Mouse (Mus musculus): ENCODE measurements around the gene Ttyh2.

Ttyh2 gene

GRCm38 (mm10) chr11:114680291-114680690 is 5.1 kb downstream of the Ttyh2 start:
- DNase-seq (ENCODE audit: low spot score in 2 of 2): no peak

- DNase-seq (ENCODE audit: low spot score in 2 of 2): no peak
These were observed 5.8 kb downstream of the Ttyh2 start for GRCm38 (mm10) chr11:114681054-114681453.

GRCm38 (mm10) chr11:114682321-114682900 is 7.2 kb downstream of the Ttyh2 start:
- DNase-seq (ENCODE audit: low spot score in 2 of 2): no peak

- DNase-seq (ENCODE audit: low spot score in 2 of 2): no peak
These were observed 7.9 kb downstream of the Ttyh2 start for GRCm38 (mm10) chr11:114683029-114683721.

GRCm38 (mm10) chr11:114683722-114684621 is 8.7 kb downstream of the Ttyh2 start:
- DNase-seq (ENCODE audit: low spot score in 2 of 2): no peak

- DNase-seq (ENCODE audit: low spot score in 2 of 2): no peak
These were observed 9.6 kb downstream of the Ttyh2 start for GRCm38 (mm10) chr11:114684627-114685373.

GRCm38 (mm10) chr11:114685526-114686040 is 10.4 kb downstream of the Ttyh2 start:
- DNase-seq (ENCODE audit: low spot score in 2 of 2): no peak

- no peak for DNase-seq (ENCODE audit: low spot score in 2 of 2)
These were observed 11.2 kb downstream of the Ttyh2 start for GRCm38 (mm10) chr11:114686221-114686959.

GRCm38 (mm10) chr11:114687574-114688188 is 12.4 kb downstream of the Ttyh2 start:
- no peak for DNase-seq (ENCODE audit: low spot score in 2 of 2)

GRCm38 (mm10) chr11:114688729-114689128 is 13.5 kb downstream of the Ttyh2 start:
- DNase-seq (ENCODE audit: low spot score in 2 of 2): no peak

- DNase-seq (ENCODE audit: low spot score in 2 of 2): no peak
These were observed 15.0 kb downstream of the Ttyh2 start for GRCm38 (mm10) chr11:114690192-114690591.

GRCm38 (mm10) chr11:114691454-114692182 is 16.4 kb downstream of the Ttyh2 start:
- no peak for DNase-seq (ENCODE audit: low spot score in 2 of 2)

- no peak for DNase-seq (ENCODE audit: low spot score in 2 of 2)
These were observed 17.4 kb downstream of the Ttyh2 start for GRCm38 (mm10) chr11:114692601-114693000.

- DNase-seq (ENCODE audit: low spot score in 2 of 2): no peak
These were observed 18.2 kb downstream of the Ttyh2 start for GRCm38 (mm10) chr11:114693456-114693855.

- no peak for DNase-seq (ENCODE audit: low spot score in 2 of 2)
These were observed 19.2 kb downstream of the Ttyh2 start for GRCm38 (mm10) chr11:114694451-114694850.

GRCm38 (mm10) chr11:114698496-114698895 is 23.3 kb downstream of the Ttyh2 start:
- DNase-seq (ENCODE audit: low spot score in 2 of 2): peak in 1 of 2 experiments; percentile 30

- DNase-seq (ENCODE audit: low spot score in 2 of 2): peak in 1 of 2 experiments; percentile 40
These were observed 24.3 kb downstream of the Ttyh2 start for GRCm38 (mm10) chr11:114699511-114699910.

- DNase-seq (ENCODE audit: low spot score in 2 of 2): peak in 1 of 2 experiments; percentile 18
These were observed 27.2 kb downstream of the Ttyh2 start for GRCm38 (mm10) chr11:114702311-114702995.

- DNase-seq (ENCODE audit: low spot score in 2 of 2): no peak
These were observed 27.7 kb downstream of the Ttyh2 start for GRCm38 (mm10) chr11:114702996-114703361.
